Mouse (Mus musculus): ENCODE data around the gene Bfsp2. TPM values are rescaled to one million over a fixed set of nuclear protein-coding genes. Genes with fewer than 3 reads are reported as not detected.

Gene Bfsp2
- polyA plus RNA-seq, 1 experiment from 2014 or later: 5.4 TPM

- ATAC-seq (ENCODE audit: low read depth): no peak
- no peak overlapping the region for H3K4me2 ChIP-seq (ENCODE audit: low read depth, low read length)
- no peaks in the 10 kb centered on the region for H3K27me3 ChIP-seq (ENCODE audit: control insufficient read depth, insufficient read depth, low read depth, low read length)
- no peak overlapping the region for H3K4me3 ChIP-seq (ENCODE audit: low read depth, low read length)
- no peaks in the 10 kb centered on the region for H3K4me1 ChIP-seq (ENCODE audit: control insufficient read depth, low read depth, low read length)
- peaks cover 2% of the 10 kb centered on the region for H3K9me3 ChIP-seq (replicated peaks; ENCODE audit: control insufficient read depth, low read length)
- 61% methylated on average over 5 of the region's 5 CpGs for WGBS (ENCODE audit: insufficient replicate concordance)
- no peak overlapping the region for H3K9ac ChIP-seq (ENCODE audit: low read depth, low read length)
- H3K36me3 ChIP-seq (ENCODE audit: control insufficient read depth, insufficient read depth): no peaks in the 10 kb centered on the region
- no peak overlapping the region for H3K27ac ChIP-seq (ENCODE audit: low read length)
These were observed 35.6 kb downstream of the Bfsp2 start for GRCm38 (mm10) chr9:103444656-103445055.

GRCm38 (mm10) chr9:103443824-103444185 is 36.4 kb downstream of the Bfsp2 start:
- H3K9ac ChIP-seq (ENCODE audit: low read depth, low read length): no peak overlapping the region
- no peaks in the 10 kb centered on the region for H3K36me3 ChIP-seq (ENCODE audit: control insufficient read depth, insufficient read depth)
- no peaks in the 10 kb centered on the region for H3K4me1 ChIP-seq (ENCODE audit: control insufficient read depth, low read depth, low read length)
- no peak overlapping the region for H3K27ac ChIP-seq (ENCODE audit: low read length)
- no peaks in the 10 kb centered on the region for H3K27me3 ChIP-seq (ENCODE audit: control insufficient read depth, insufficient read depth, low read depth, low read length)
- WGBS (ENCODE audit: insufficient replicate concordance): 67% methylated on average over 7 of the region's 7 CpGs
- no peak overlapping the region for H3K4me2 ChIP-seq (ENCODE audit: low read depth, low read length)
- peaks cover 2% of the 10 kb centered on the region for H3K9me3 ChIP-seq (replicated peaks; ENCODE audit: control insufficient read depth, low read length)
- ATAC-seq (ENCODE audit: low read depth): no peak
- H3K4me3 ChIP-seq (ENCODE audit: low read depth, low read length): no peak overlapping the region

GRCm38 (mm10) chr9:103443121-103443823 is 36.9 kb downstream of the Bfsp2 start:
- no peaks in the 10 kb centered on the region for H3K36me3 ChIP-seq (ENCODE audit: control insufficient read depth, insufficient read depth)
- no peaks in the 10 kb centered on the region for H3K27me3 ChIP-seq (ENCODE audit: control insufficient read depth, insufficient read depth, low read depth, low read length)
- no peak overlapping the region for H3K4me2 ChIP-seq (ENCODE audit: low read depth, low read length)
- peaks cover 2% of the 10 kb centered on the region for H3K9me3 ChIP-seq (replicated peaks; ENCODE audit: control insufficient read depth, low read length)
- 61% methylated on average over 13 of the region's 13 CpGs for WGBS (ENCODE audit: insufficient replicate concordance)
- H3K4me3 ChIP-seq (ENCODE audit: low read depth, low read length): no peak overlapping the region
- no peak overlapping the region for H3K9ac ChIP-seq (ENCODE audit: low read depth, low read length)
- ATAC-seq (ENCODE audit: low read depth): no peak
- no peak overlapping the region for H3K27ac ChIP-seq (ENCODE audit: low read length)
- H3K4me1 ChIP-seq (ENCODE audit: control insufficient read depth, low read depth, low read length): no peaks in the 10 kb centered on the region

- Histone ChIP-seq H3K4me2 (ENCODE audit: low read depth, low read length) (no peak overlapping the region), H3K27ac (ENCODE audit: low read length) (no peak overlapping the region), H3K4me1 (ENCODE audit: control insufficient read depth, low read depth, low read length) (no peaks in the 10 kb centered on the region), H3K27me3 (ENCODE audit: control insufficient read depth, insufficient read depth, low read depth, low read length) (no peaks in the 10 kb centered on the region), H3K9ac (ENCODE audit: low read depth, low read length) (no peak overlapping the region), H3K4me3 (ENCODE audit: low read depth, low read length) (no peak overlapping the region), H3K9me3 (replicated peaks; ENCODE audit: control insufficient read depth, low read length) (peaks cover 2% of the 10 kb centered on the region), H3K36me3 (ENCODE audit: control insufficient read depth, insufficient read depth) (no peaks in the 10 kb centered on the region)
- 27% methylated on average over 3 of the region's 3 CpGs for WGBS (ENCODE audit: insufficient replicate concordance)
- ATAC-seq (ENCODE audit: low read depth): no peak
These were observed 39.6 kb downstream of the Bfsp2 start for GRCm38 (mm10) chr9:103440597-103440996.

- H3K4me3 ChIP-seq (ENCODE audit: low read depth, low read length): no peak overlapping the region
- no peak for ATAC-seq (ENCODE audit: low read depth)
- no peak overlapping the region for H3K27ac ChIP-seq (ENCODE audit: low read length)
- no peaks in the 10 kb centered on the region for H3K9me3 ChIP-seq (replicated peaks; ENCODE audit: control insufficient read depth, low read length)
- H3K36me3 ChIP-seq (ENCODE audit: control insufficient read depth, insufficient read depth): no peaks in the 10 kb centered on the region
- WGBS (ENCODE audit: insufficient replicate concordance): 58% methylated on average over 5 of the region's 5 CpGs
- H3K4me2 ChIP-seq (ENCODE audit: low read depth, low read length): no peak overlapping the region
- no peak overlapping the region for H3K9ac ChIP-seq (ENCODE audit: low read depth, low read length)
- H3K4me1 ChIP-seq (ENCODE audit: control insufficient read depth, low read depth, low read length): no peaks in the 10 kb centered on the region
- H3K27me3 ChIP-seq (ENCODE audit: control insufficient read depth, insufficient read depth, low read depth, low read length): no peaks in the 10 kb centered on the region
These were observed 43.1 kb downstream of the Bfsp2 start for GRCm38 (mm10) chr9:103437104-103437503.

- WGBS (ENCODE audit: insufficient replicate concordance): 33% methylated on average over 4 of the region's 4 CpGs
These were observed 46.1 kb downstream of the Bfsp2 start for GRCm38 (mm10) chr9:103434116-103434515.

GRCm38 (mm10) chr9:103432122-103432778 is 48.0 kb downstream of the Bfsp2 start:
- H3K4me3 ChIP-seq (ENCODE audit: low read depth, low read length): no peak overlapping the region
- no peak for ATAC-seq (ENCODE audit: low read depth)
- H3K9ac ChIP-seq (ENCODE audit: low read depth, low read length): no peak overlapping the region
- H3K36me3 ChIP-seq (ENCODE audit: control insufficient read depth, insufficient read depth): no peaks in the 10 kb centered on the region
- no peaks in the 10 kb centered on the region for H3K27me3 ChIP-seq (ENCODE audit: control insufficient read depth, insufficient read depth, low read depth, low read length)
- WGBS (ENCODE audit: insufficient replicate concordance): 51% methylated on average over 13 of the region's 13 CpGs
- no peak overlapping the region for H3K4me2 ChIP-seq (ENCODE audit: low read depth, low read length)
- H3K4me1 ChIP-seq (ENCODE audit: control insufficient read depth, low read depth, low read length): no peaks in the 10 kb centered on the region
- no peak overlapping the region for H3K27ac ChIP-seq (ENCODE audit: low read length)
- no peaks in the 10 kb centered on the region for H3K9me3 ChIP-seq (replicated peaks; ENCODE audit: control insufficient read depth, low read length)

More at GRCm38 (mm10) chr9:103434116-103434515, 46.1 kb downstream of the Bfsp2 start:
- no peaks in the 10 kb centered on the region for H3K27me3 ChIP-seq (ENCODE audit: control insufficient read depth, insufficient read depth, low read depth, low read length)
- no peak overlapping the region for H3K4me2 ChIP-seq (ENCODE audit: low read depth, low read length)
- no peaks in the 10 kb centered on the region for H3K4me1 ChIP-seq (ENCODE audit: control insufficient read depth, low read depth, low read length)
- no peaks in the 10 kb centered on the region for H3K36me3 ChIP-seq (ENCODE audit: control insufficient read depth, insufficient read depth)
- no peak for ATAC-seq (ENCODE audit: low read depth)
- H3K27ac ChIP-seq (ENCODE audit: low read length): no peak overlapping the region
- H3K4me3 ChIP-seq (ENCODE audit: low read depth, low read length): no peak overlapping the region
- no peaks in the 10 kb centered on the region for H3K9me3 ChIP-seq (replicated peaks; ENCODE audit: control insufficient read depth, low read length)
- H3K9ac ChIP-seq (ENCODE audit: low read depth, low read length): no peak overlapping the region

GRCm38 (mm10) chr9:103431718-103432117 is 48.5 kb downstream of the Bfsp2 start:
- Histone ChIP-seq H3K9me3 (replicated peaks; ENCODE audit: control insufficient read depth, low read length) (no peaks in the 10 kb centered on the region), H3K4me2 (ENCODE audit: low read depth, low read length) (no peak overlapping the region), H3K9ac (ENCODE audit: low read depth, low read length) (no peak overlapping the region), H3K36me3 (ENCODE audit: control insufficient read depth, insufficient read depth) (no peaks in the 10 kb centered on the region), H3K27me3 (ENCODE audit: control insufficient read depth, insufficient read depth, low read depth, low read length) (no peaks in the 10 kb centered on the region), H3K4me1 (ENCODE audit: control insufficient read depth, low read depth, low read length) (no peaks in the 10 kb centered on the region), H3K4me3 (ENCODE audit: low read depth, low read length) (no peak overlapping the region), H3K27ac (ENCODE audit: low read length) (no peak overlapping the region)
- 67% methylated on average over 1 of the region's 1 CpGs for WGBS (ENCODE audit: insufficient replicate concordance)
- ATAC-seq (ENCODE audit: low read depth): no peak

GRCm38 (mm10) chr9:103430431-103431220 is 49.6 kb downstream of the Bfsp2 start:
- H3K9me3 ChIP-seq (replicated peaks; ENCODE audit: control insufficient read depth, low read length): no peaks in the 10 kb centered on the region
- H3K27ac ChIP-seq (ENCODE audit: low read length): no peak overlapping the region
- H3K9ac ChIP-seq (ENCODE audit: low read depth, low read length): no peak overlapping the region
- H3K27me3 ChIP-seq (ENCODE audit: control insufficient read depth, insufficient read depth, low read depth, low read length): no peaks in the 10 kb centered on the region
- H3K36me3 ChIP-seq (ENCODE audit: control insufficient read depth, insufficient read depth): no peaks in the 10 kb centered on the region
- H3K4me1 ChIP-seq (ENCODE audit: control insufficient read depth, low read depth, low read length): no peaks in the 10 kb centered on the region
- no peak overlapping the region for H3K4me2 ChIP-seq (ENCODE audit: low read depth, low read length)
- no peak overlapping the region for H3K4me3 ChIP-seq (ENCODE audit: low read depth, low read length)
- no peak for ATAC-seq (ENCODE audit: low read depth)
- whole genome bisulfite sequencing (ENCODE audit: insufficient replicate concordance): 62% methylated on average over 13 of the region's 13 CpGs
